Mouse (Mus musculus) kidney, embryonic 15.5 days (tissue): ENCODE results near the gene Fbxo28. TPM values are rescaled to one million over a fixed set of nuclear protein-coding genes. Genes with fewer than 3 reads are reported as not detected.

ENCODE experiments used
- ATAC-seq: fragments of 200-750 bp; cut with Nextera tagmentation; replicated peaks from 2 replicates; pipeline ENCODE4 v1.8.0; 2017; ENCODE audit warnings: moderate TSS enrichment; ENCODE audit not compliant: low FRiP score
- H3K27ac ChIP-seq: fragments of 300-500 bp; sonication (generic); 2 replicates; pipeline ENCODE4 v1.5.1; 2015; ENCODE audit warnings: mild to moderate bottlenecking, inconsistent platforms
- H3K27me3 ChIP-seq: fragments of 300-500 bp; sonication (generic); 2 replicates; pipeline ENCODE4 v1.6.1; 2015; ENCODE audit warnings: inconsistent platforms
- H3K36me3 ChIP-seq: fragments of 300-500 bp; sonication (generic); 2 replicates; pipeline ENCODE4 v1.6.1; 2015; ENCODE audit warnings: inconsistent platforms
- H3K4me1 ChIP-seq: fragments of 300-500 bp; sonication (generic); 2 replicates; pipeline ENCODE4 v1.6.1; 2015; ENCODE audit warnings: inconsistent platforms
- H3K4me2 ChIP-seq: fragments of 300-500 bp; sonication (generic); 2 replicates; pipeline ENCODE4 v1.6.1; 2015; ENCODE audit warnings: moderate library complexity, mild to moderate bottlenecking, inconsistent platforms
- H3K4me3 ChIP-seq: fragments of 300-500 bp; sonication (generic); replicated peaks from 2 replicates; pipeline ENCODE4 v1.5.1; 2015; ENCODE audit warnings: mild to moderate bottlenecking, inconsistent platforms
- H3K9ac ChIP-seq: fragments of 300-500 bp; sonication (generic); 2 replicates; pipeline ENCODE4 v1.6.1; 2015; ENCODE audit warnings: mild to moderate bottlenecking, inconsistent platforms
- H3K9me3 ChIP-seq: fragments of 300-500 bp; sonication (generic); replicated peaks from 2 replicates; pipeline ENCODE4 v1.6.1; 2016; ENCODE audit warnings: inconsistent platforms
- WGBS: fragments of 180-500 bp; shearing (Covaris S2); methylation state at CpG from one replicate; pipeline ENCODE4 v1.1.7; 2015; ENCODE audit warnings: mixed read lengths; 5-methylcytosine and 5-hydroxymethylcytosine counted together
- polyA plus RNA-seq: library from polyadenylated mRNA; unstranded; fragments of >200 nt; fragmentation: Nextera tagmentation; extraction: Ambion mirVana; gene quantifications from 2 replicates; pipeline ENCODE4 v1.2.1, GENCODE M21; 2015

The Fbxo28 gene
- polyA plus RNA-seq, 1 experiment from 2014 or later: 18.4 TPM

DNA sequence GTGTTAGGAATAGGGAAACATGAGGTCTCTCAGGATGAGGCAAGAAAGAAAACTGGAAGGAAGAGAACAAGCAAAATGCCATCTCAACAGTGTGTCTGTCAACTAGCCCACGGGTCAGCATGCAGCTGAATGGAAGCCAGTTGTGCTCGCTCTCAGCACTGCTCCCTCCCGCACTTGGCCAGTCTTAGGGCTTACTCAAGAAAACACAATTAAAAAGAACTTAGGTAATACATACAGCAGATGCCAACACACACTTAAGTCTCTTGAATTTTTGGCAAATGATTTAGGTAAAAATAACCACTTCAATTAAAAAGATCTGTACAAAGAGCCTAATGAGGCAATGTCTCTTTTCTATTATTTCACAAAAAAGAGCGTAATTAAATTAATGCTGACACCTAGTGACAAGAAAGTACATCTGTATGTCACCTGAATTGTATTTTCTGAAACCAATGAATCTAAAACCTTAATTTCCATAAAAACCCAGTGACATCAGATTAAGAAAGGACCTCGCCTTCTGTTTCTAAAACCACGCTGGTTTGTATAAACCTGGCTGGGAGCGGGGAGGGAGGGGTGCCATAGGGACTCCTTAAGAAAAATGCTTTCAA is 2.4 kb downstream of the Fbxo28 start:
- Histone ChIP-seq H3K27ac (no peak overlapping the region), H3K36me3 (peaks cover 8% of the 10 kb centered on the region; the same call in 1 of the 2 replicates), H3K9me3 (no peaks in the 10 kb centered on the region), H3K4me2 (no peak overlapping the region), H3K9ac (no peak overlapping the region), H3K4me3 (no peak overlapping the region), H3K4me1 (peaks cover 17% of the 10 kb centered on the region), H3K27me3 (no peaks in the 10 kb centered on the region)
- no peak for ATAC-seq
- 82% methylated on average over 7 of the region's 7 CpGs for WGBS

DNA sequence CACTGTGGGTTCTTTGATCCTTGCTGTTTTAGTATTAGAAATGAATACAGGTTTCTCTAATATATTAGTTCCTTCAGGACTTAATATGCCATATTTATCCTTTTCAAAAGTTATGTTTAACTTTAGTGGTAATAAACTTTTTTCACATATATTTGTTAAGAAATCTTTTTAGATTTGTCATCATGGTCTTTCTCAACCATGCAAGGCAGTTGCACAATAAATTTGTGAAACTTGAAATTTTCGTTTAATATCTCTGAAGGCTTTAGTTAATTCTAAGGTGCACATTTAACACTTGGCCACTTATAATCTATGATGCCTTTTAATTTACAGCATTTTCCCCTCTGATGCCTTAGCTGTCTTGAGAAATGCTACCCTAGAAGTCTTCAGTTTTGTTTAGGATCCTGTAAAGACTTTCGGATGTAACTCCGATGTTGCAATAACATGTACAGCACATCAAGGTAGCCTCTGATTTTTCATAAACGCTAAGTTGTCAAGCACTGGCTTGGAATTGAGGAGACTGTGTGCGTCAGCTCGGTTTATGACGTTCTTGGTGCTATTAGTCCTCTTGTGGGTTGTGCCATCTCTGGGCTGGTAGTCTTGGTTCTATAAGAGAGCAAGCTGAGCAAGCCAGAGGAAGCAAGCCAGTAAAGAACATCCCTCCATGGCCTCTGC is 7.5 kb downstream of the Fbxo28 start:
- Histone ChIP-seq H3K4me3 (no peak overlapping the region), H3K9ac (no peak overlapping the region), H3K27me3 (no peaks in the 10 kb centered on the region), H3K9me3 (no peaks in the 10 kb centered on the region), H3K4me1 (0 out of 2 replicates have a peak, but pooled peaks cover 3% of the 10 kb centered on the region), H3K4me2 (no peak overlapping the region), H3K36me3 (peaks cover 19% of the 10 kb centered on the region), H3K27ac (no peak overlapping the region)
- ATAC-seq: no peak
- 89% methylated on average over 7 of the region's 7 CpGs for WGBS

DNA sequence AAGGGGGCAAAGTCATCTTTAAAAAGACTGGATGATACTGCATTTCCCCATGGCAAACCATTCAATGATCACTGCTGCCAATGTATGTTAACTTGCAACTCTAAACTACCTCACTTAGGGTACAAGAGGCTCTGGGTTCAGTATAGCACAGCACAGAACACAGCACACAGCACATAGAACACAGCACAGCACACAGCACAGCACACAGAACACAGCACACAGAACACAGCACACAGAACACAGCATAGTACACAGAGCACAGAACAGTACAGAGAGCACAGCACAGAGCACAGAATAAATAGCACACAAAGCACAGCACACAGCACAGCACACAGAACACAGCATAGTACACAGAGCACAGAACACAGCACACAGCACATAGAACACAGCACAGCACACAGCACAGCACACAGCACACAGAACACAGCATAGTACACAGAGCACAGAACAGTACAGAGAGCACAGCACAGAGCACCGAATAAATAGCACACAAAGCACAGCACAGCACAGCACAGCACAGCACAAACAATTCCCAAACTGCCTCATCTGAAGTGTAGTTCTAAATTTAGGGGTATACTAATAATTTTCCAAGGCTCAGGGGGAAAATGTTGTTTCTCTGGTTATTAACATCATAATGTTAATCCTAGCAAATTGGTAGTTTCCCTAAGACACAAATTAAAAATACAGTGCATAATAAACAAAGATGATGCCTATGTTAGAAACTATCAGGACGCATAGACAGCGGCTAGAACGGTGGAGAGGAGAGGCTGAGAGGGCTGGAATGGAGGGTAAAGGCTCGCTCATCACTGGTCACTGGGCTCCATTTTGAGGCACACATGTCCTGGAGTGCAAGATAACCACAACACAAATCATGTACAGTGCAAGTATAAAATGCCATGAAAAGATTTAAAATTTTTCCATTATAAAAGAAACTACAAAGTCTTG is 9.1 kb downstream of the Fbxo28 start:
- no peak overlapping the region for H3K27ac ChIP-seq
- WGBS: 94% methylated on average over 5 of the region's 5 CpGs
- H3K36me3 ChIP-seq: peaks cover 26% of the 10 kb centered on the region
- no peak overlapping the region for H3K4me3 ChIP-seq
- no peak overlapping the region for H3K9ac ChIP-seq
- 0 out of 2 replicates have a peak, but pooled peaks cover 2% of the 10 kb centered on the region for H3K4me1 ChIP-seq
- no peak overlapping the region for H3K4me2 ChIP-seq
- no peaks in the 10 kb centered on the region for H3K9me3 ChIP-seq
- H3K27me3 ChIP-seq: no peaks in the 10 kb centered on the region
- no peak for ATAC-seq

DNA sequence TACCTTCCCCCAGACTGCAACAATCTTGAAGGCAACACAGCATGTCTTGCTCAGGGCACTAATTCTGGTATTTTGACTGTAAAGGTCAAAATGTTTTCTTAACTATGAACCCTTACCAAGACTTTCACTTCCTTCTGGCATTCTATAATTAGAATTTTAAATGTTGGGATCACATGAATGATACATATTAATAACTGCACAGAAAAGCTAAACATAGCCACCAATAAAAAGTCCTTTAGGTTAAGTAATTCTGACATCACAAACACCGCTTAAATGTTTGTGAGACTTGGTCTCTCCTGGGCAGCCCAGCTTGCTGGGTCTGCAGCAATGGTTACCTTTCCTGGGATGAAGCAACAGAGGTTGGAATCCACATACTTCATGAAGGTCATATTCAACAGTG is 15.5 kb downstream of the Fbxo28 start:
- Histone ChIP-seq H3K9ac (no peak overlapping the region), H3K4me2 (no peak overlapping the region), H3K27ac (no peak overlapping the region), H3K27me3 (no peaks in the 10 kb centered on the region), H3K9me3 (no peaks in the 10 kb centered on the region), H3K36me3 (peaks cover 85% of the 10 kb centered on the region), H3K4me1 (no peaks in the 10 kb centered on the region), H3K4me3 (no peak overlapping the region)
- ATAC-seq: no peak
- 98% methylated on average over 1 of the region's 1 CpGs for WGBS

DNA sequence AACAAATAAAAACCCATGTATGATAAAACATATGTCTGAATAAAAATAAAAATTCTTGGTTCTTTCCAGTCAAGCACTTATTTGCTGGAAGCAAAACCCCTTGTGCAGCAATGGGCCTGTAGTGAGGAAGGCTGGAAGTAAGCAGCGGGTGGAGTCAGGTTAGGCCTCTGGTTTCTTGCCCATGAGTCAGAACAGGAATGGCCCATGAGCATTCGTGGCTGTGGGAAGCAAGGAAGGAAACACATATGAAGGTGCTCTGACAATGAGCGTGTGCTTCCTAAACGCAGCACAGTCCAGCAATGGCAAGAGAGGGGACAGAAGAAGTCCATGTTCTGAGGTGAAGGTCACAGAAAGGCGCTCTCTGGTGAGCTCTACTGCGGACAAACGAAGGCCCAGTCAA is 16.9 kb downstream of the Fbxo28 start:
- no peak overlapping the region for H3K4me2 ChIP-seq
- ATAC-seq: no peak
- no peaks in the 10 kb centered on the region for H3K27me3 ChIP-seq
- H3K9me3 ChIP-seq: no peaks in the 10 kb centered on the region
- H3K27ac ChIP-seq: no peak overlapping the region
- 94% methylated on average over 7 of the region's 7 CpGs for WGBS
- H3K4me1 ChIP-seq: no peaks in the 10 kb centered on the region
- peaks cover 92% of the 10 kb centered on the region for H3K36me3 ChIP-seq
- no peak overlapping the region for H3K9ac ChIP-seq
- H3K4me3 ChIP-seq: no peak overlapping the region

DNA sequence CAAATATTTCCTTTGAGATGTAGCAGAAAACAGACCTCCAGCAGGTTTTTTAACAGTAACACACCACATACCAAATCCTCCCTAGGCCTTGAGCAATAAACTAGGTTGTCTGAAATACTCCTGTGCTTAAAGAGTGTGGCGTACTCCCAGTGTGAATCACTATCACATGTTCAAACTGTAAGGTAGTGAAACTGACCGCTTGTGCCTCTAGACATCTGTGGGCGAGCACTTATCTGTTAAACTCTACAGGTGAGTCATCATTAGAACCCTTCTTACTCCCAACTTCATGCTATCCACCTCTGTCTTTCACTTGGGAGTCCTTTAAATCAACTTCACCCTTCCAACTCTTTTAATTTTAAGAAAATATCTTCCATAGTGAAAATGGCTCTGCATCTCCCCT is 18.3 kb downstream of the Fbxo28 start:
- H3K36me3 ChIP-seq: peaks cover 94% of the 10 kb centered on the region
- H3K27ac ChIP-seq: no peak overlapping the region
- ATAC-seq: no peak
- no peaks in the 10 kb centered on the region for H3K4me1 ChIP-seq
- 97% methylated on average over 3 of the region's 3 CpGs for WGBS
- H3K9me3 ChIP-seq: no peaks in the 10 kb centered on the region
- H3K4me2 ChIP-seq: no peak overlapping the region
- H3K27me3 ChIP-seq: no peaks in the 10 kb centered on the region
- no peak overlapping the region for H3K9ac ChIP-seq
- H3K4me3 ChIP-seq: no peak overlapping the region

DNA sequence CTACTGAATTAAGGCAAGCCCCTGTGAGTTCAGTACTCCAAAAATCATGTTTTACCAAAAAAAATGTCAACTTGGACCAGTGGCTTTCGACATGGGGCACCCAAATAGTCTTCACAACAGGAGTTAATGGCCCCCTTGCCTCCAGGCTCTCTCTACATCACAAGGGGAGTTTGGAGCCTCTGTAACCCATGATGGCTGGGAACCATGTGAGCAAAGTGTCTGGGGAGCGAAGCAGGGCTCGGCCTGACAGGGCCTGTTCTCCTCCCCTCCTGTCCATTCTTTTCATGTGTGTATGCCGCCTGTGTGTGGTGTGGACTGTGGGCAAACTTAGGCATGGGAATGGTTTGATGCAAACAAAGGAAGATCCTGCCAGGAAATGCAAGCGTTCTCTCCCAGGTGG is 27.2 kb downstream of the Fbxo28 start:
- no peak overlapping the region for H3K27ac ChIP-seq
- no peaks in the 10 kb centered on the region for H3K27me3 ChIP-seq
- no peaks in the 10 kb centered on the region for H3K4me1 ChIP-seq
- no peak overlapping the region for H3K4me2 ChIP-seq
- ATAC-seq: no peak
- 93% methylated on average over 5 of the region's 5 CpGs for WGBS
- peaks cover 4% of the 10 kb centered on the region; the same call in 1 of the 2 replicates for H3K9me3 ChIP-seq
- peaks cover 69% of the 10 kb centered on the region for H3K36me3 ChIP-seq
- H3K9ac ChIP-seq: no peak overlapping the region
- no peak overlapping the region for H3K4me3 ChIP-seq

DNA sequence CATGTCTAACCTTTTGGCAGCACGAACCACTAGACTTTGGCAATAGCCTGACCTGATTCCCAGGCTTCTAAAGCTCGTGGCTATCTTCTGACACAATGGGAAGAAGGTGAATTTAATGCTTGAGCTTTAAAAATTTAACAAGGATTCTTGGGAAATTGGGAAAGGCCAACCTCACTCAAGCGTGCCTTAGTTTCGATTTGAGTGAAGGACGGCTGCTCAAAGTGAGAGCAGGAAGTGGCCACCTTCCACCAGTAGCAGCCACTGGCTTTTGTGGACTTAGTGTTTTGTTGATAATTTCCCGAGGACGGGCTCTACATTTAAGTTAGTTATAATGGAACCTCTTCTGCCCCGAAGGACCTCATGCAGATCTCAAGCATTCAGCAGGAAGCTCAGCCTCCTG is 28.2 kb downstream of the Fbxo28 start:
- Histone ChIP-seq H3K4me3 (no peak overlapping the region), H3K4me1 (no peaks in the 10 kb centered on the region), H3K27me3 (no peaks in the 10 kb centered on the region), H3K4me2 (no peak overlapping the region), H3K27ac (no peak overlapping the region), H3K9me3 (peaks cover 4% of the 10 kb centered on the region; the same call in 1 of the 2 replicates), H3K36me3 (peaks cover 59% of the 10 kb centered on the region), H3K9ac (no peak overlapping the region)
- no peak for ATAC-seq
- 90% methylated on average over 8 of the region's 8 CpGs for WGBS

DNA sequence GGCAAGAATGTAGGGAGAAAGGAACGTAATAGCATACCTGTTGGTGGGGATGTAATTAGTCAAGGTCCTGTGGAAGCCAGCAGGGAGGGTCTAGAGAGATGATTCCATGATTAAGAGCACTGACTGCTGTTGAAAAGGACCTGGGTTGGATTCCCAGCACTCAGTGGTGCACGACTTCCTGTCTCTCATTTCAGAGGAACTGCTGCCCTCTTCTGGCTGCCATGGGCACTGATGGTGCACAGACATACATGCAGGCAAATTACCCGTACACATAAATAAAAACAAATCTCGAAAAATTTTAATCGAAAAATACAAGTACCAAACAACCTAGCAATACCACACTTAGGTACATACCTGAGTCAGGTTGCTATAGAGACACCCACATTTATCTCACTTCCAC is 30.1 kb downstream of the Fbxo28 start:
- Histone ChIP-seq H3K4me2 (no peak overlapping the region), H3K36me3 (peaks cover 41% of the 10 kb centered on the region), H3K9me3 (peaks cover 4% of the 10 kb centered on the region; the same call in 1 of the 2 replicates), H3K27ac (no peak overlapping the region), H3K9ac (no peak overlapping the region), H3K27me3 (no peaks in the 10 kb centered on the region), H3K4me1 (no peaks in the 10 kb centered on the region), H3K4me3 (no peak overlapping the region)
- no peak for ATAC-seq
- WGBS: 94% methylated on average over 5 of the region's 5 CpGs

DNA sequence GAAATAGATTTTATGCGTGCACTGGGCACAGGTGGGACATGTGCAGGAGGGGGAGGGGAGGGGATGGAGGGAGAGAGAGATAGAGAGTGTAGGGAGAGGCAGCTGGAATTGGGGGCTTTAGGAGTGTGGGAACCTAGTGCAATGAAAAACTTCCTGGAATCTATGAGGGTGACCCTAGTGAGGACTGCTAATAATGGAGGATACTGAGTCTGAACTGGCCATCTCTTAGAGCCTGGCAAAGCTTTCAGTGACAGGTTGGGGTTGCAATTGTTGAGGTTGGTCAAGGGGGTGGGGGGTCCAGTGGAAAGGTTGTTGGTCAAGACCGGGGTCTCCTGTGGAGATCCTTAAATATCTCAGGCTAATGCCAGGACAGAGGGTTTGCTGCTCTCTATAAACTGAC is 31.1 kb downstream of the Fbxo28 start:
- H3K36me3 ChIP-seq: peaks cover 30% of the 10 kb centered on the region
- peaks cover 4% of the 10 kb centered on the region; the same call in 1 of the 2 replicates for H3K9me3 ChIP-seq
- H3K9ac ChIP-seq: no peak overlapping the region
- 94% methylated on average over 2 of the region's 2 CpGs for WGBS
- no peak overlapping the region for H3K27ac ChIP-seq
- no peak for ATAC-seq
- no peaks in the 10 kb centered on the region for H3K4me1 ChIP-seq
- no peak overlapping the region for H3K4me2 ChIP-seq
- H3K4me3 ChIP-seq: no peak overlapping the region
- no peaks in the 10 kb centered on the region for H3K27me3 ChIP-seq

DNA sequence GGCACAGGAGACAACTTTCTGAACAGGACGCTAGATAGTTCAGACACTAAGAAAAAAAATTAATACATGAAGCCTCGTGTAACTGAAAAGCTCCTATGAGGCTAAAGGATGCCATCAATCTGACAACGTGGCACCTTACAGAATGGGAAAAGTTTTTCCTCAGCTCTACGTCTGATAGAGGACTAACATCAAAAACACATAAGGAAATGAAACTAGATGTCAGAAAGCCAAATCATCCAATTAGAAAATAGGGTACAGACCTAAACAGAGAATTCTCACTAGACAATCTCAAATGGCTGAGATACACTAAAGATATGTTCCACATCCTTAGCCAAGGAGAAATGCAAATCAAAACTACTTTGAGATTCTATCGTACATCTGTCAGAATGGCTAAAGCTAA is 32.0 kb downstream of the Fbxo28 start:
- Histone ChIP-seq H3K36me3 (peaks cover 21% of the 10 kb centered on the region), H3K4me2 (no peak overlapping the region), H3K9me3 (peaks cover 4% of the 10 kb centered on the region; the same call in 1 of the 2 replicates), H3K9ac (no peak overlapping the region), H3K4me1 (no peaks in the 10 kb centered on the region), H3K4me3 (no peak overlapping the region), H3K27me3 (no peaks in the 10 kb centered on the region), H3K27ac (no peak overlapping the region)
- 59% methylated on average over 5 of the region's 5 CpGs for WGBS
- ATAC-seq: no peak

DNA sequence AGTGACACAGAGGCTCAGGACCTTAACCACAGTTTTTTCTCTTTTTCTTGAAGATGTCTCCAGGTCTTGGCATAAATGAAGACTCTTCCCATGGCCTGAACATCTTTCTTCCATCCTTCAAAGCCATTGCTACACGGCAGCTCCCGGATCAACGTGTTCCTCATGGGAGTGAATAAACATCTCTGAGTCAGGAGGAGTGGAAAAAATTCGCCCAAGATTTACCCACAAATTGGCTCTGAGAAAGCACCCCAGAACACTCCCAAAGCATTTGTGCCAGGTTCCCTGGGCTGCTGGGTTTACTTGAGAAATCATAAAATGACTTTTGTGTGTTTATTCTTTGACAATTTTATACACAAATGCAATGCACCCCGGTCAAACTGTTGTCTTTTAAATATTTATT is 38.5 kb downstream of the Fbxo28 start:
- Histone ChIP-seq H3K9ac (no peak overlapping the region), H3K4me2 (no peak overlapping the region), H3K36me3 (no peaks in the 10 kb centered on the region), H3K27me3 (no peaks in the 10 kb centered on the region), H3K27ac (no peak overlapping the region), H3K4me3 (no peak overlapping the region), H3K4me1 (no peaks in the 10 kb centered on the region), H3K9me3 (no peaks in the 10 kb centered on the region)
- WGBS: 90% methylated on average over 5 of the region's 5 CpGs
- no peak for ATAC-seq
